Mouse (Mus musculus) common myeloid progenitor, adult 5-6 weeks (primary cell): Measurements from ENCODE around the gene Ccdc186. TPM values are rescaled to one million over a fixed set of nuclear protein-coding genes. Genes with fewer than 3 reads are reported as not detected.
"Not testable (repeated sequence)": the region's sequence is repeated elsewhere in the genome, so short reads cannot be mapped to it uniquely, and the experiment has no call there.

ENCODE experiments used
- ATAC-seq: replicated peaks from 2 replicates; pipeline ENCODE4 v1.8.0; 2016; ENCODE audit warnings: low read depth, mild to moderate bottlenecking, moderate TSS enrichment, inconsistent platforms; ENCODE audit not compliant: poor library complexity, severe bottlenecking
- total RNA-seq: library from RNA; stranded (forward); fragments of 200-1000, 187-1606 nt; gene quantifications from 2 replicates; pipeline ENCODE4 v1.2.3, GENCODE M21; 2017

The Ccdc186 gene
- total RNA-seq, 1 experiment from 2014 or later = 29.6 TPM

DNA sequence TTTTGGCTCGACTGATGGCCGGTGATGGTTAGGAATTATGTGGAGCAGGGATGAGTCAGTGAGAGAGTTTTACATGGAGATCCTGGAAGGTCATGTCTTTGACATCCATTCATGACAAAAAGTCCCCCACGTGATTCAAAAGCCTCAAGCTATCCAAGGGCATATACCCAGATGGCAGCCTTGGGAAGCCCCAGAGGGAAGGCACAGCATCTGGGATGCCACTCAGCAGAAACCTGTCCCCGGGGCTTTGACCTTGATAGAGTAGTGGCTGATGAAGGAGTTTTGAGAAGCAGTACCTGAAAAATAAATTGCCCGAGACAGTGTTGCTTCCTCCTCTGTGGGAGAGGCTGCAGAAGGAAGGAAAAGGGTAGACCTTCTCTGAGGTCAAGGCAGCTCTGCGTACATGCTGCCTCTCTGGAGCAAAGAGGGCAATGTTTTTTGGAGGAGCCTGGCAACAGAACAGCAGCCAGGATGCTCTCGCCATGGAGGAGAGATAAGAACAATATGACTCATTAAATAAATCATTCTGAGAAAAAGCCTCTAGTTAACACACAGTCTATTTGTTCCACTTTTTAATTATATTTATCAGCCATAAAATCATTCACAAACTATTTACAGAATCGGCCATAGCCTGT is 61.6 kb downstream of the Ccdc186 start:
- no peak for ATAC-seq

DNA sequence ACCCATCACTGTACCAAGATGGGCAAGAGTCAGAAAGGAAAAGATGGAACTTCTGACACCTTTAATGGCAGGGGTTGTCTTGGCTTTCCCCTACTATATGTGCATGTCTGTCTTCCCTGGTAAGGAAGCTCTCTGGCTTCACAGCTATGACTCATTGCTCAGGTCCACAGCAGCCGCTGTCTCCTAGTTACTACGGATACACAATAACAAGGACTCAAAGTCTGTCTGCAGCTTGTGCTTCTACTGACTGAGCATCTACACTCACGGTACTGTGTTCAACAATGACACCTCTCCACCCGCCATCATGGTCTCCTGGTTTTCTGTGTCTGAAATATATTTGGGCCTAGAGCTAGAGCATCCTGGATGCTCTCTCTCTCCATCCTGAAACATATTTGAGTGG is 62.2 kb downstream of the Ccdc186 start:
- no peak for ATAC-seq

DNA sequence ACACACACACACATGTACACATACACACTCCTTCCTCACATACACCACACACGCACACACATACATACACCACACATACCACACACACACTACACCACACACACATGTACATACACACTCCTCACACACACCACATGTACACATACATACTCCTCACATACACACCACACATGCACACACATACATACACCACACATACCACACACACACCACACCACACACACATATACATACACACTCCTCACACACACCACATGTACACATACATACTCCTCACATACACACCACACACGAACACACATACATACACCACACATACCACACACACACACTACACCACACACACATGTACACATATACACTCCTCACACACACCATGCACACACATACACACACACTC is 63.7 kb downstream of the Ccdc186 start:
- ATAC-seq = no peak

DNA sequence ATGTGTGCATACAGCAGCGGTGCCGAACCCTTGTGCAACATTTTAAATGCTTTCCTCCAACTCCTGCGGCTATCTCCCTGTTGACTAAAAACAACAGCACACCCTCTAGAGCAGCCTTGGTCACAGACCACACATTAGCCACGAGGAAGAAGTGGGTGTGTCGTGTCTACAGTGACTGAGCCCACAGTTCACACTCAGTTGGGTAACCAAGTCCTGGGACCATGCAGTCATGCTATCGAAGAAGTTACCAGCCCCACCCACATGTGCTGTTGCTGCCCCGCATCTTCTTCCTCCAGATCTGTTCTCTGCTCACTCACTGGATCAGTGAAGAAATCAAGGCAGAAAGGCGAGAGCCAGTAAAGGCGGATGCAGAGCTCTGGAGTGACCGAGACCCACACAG is 65.6 kb downstream of the Ccdc186 start:
- 0 out of 2 replicates have a peak, but pooled peaks have one; percentile 22 for ATAC-seq

DNA sequence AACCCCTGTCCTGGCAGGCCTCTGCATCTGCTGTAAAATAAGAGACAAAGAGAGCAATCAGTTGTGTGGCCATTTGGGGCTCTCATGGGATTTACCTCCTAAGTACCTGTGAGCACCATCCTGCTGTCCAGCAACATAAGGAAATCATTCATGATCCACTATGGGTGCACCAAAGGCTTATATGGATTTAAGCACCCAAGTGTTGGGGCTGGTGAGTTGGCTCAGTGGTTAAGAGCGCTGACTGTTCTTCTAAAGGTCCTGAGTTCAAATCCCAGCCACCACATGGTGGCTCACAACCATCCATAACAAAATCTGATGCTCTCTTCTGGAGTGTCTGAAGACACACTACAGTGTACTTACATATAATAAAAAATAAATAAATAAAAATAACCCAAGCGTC is 67.5 kb downstream of the Ccdc186 start:
- not testable (repeated sequence) for ATAC-seq

DNA sequence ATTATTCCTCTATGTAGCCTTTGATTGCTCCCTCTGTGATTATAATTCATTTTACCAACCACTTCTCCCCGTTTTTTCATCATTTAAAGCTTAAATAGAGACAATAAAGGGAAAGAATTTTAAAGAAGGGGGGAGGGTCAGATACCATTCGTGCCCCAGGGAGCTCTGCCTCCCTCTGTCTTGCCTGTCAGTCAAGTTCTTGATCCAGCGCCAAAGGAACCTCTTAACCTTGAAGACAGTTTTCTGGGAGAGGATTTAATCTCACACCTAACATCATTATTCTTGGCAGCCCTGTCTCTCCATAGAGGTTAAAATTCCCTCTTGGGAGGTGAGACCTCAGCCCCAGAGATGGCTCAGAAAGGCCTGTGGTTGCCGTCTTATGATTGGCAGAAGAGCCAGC is 71.3 kb downstream of the Ccdc186 start:
- no peak for ATAC-seq

DNA sequence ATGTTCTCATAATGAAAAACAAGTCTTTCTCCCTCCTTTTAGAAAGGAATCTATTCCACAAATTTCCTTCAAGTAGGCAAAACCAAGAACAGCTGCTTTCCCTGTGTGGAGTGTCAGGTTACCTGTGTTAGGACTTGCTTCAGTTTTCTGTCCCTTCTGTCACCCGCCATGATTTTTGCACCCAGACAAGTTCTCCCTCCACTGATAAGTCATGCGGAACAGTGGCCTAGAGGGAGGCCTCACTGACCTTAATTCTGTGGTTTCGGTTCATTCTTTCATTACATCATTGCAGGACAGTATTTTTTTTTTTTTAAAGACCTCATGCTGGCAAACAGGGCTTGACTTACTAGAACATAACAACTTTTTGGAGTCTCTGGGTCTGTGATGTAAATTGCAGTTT is 72.6 kb downstream of the Ccdc186 start:
- ATAC-seq = no peak

DNA sequence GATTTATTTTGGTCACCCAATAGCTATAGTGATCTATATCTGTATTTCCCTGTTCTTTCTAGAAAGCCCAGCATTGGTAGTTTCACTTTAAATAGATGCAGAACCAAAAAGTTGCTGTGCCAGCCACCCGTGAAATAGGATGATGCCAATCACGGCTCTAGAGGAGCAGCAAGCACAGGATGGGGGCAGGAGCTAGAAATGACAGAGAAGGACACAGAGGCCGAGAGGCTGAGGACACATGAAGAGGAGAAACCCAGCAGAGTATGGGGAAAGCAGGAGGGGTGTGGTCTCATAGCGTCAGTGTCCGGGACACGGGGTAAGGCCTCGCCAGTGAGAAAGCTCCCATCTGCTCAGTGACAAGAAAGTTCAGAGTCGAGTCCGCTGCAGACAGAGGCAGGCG is 74.1 kb downstream of the Ccdc186 start:
- no peak for ATAC-seq

DNA sequence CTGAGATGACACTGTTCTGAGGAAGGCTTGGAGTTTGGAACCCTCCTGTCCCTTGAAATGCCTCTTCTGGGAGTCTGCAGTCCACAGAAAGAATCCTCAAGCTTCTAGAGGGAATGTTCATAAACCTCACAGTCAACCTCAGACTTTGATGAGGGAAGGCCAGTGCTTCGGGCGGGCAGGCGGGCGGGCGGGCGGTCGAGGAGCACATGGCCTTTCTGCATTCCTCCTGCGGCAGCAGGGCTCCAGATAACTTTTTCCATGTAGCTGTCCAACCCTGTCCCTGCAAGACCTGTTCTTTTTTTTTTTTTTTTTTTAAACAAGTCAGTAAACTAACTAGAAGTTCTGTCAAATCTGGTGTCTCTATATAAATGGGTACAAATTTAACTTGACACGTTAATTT is 75.4 kb downstream of the Ccdc186 start:
- no peak for ATAC-seq

DNA sequence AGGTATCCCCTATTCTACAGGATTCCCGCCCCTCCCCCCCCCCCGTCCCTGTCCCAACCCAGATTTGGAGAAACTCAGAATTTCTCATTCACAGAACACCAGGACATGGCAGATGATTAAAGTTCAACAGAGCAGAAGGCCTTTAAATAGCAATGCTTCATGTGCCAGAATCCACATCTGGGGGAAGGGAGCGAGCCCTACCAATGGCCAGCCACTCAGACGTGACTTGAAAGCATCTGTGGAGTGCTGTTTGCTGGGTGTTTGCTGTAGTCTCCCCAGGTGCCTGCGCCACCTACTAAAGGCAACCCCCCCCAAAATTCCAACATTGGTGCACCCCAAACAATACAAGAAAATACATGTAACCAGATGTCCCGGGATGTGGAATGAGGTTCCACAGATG is 76.5 kb downstream of the Ccdc186 start:
- ATAC-seq = no peak

DNA sequence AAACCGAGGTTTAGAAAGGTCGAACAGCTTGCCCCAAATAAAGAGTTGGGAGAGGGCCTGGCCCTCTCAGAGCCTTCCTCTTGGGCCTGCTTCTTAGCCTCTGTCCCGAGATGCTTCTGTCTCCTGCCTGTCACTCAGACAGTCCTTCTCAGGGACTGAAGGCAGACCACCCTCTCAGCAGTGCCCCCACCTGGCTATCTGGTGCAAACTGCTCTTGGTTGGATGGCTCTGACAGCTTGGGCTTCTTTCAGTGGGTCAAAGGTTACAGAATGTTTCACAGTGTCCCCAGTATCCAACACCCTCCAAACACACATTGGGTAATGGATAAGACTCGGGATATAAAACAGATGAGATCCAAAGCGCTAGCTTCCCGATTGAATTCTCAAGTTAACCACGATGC is 76.9 kb downstream of the Ccdc186 start:
- no peak for ATAC-seq

Other genes with a start within 250 kb of the Ccdc186 start
- gene Adrb1, start 100.0 kb downstream of the Ccdc186 start, total RNA-seq = not detected in 2 replicates
- not detected in 2 replicates for gene Tdrd1, start 4.0 kb upstream of the Ccdc186 start, total RNA-seq
- not detected in 2 replicates for gene Vwa2, start 52.1 kb upstream of the Ccdc186 start, total RNA-seq
- not detected in 2 replicates for gene Afap1l2, start 186.0 kb upstream of the Ccdc186 start, total RNA-seq